Comparison of ENCODE assay signal across 8 mouse cellular contexts in the genomic region with DNA sequence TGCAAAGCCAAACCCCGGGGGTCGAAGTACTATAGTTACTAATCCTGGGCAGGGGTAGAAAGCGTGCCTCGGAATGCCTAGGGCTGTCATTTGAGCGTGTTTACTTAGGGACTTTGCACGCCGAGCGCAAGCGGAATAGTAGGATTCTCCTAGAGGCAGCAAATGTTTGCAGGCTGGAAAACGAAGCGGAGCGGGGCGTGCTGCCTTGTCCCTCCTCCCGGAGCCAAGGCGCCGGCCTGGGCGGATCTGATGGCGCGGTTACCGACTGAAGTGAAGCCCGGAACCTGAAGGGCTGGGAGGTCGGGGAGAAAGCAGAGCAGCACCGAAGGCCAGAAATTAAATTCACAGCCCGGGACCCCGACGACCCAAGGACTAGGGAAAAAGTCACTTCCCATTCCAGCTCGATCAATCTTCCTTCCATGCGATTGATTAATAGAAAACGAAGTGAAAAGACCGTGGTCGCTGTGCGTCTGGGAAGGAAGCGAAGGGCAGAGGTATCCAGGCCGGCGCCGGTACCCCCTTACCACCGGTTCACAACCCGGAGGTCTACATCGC. TPM values are rescaled to one million over a fixed set of nuclear protein-coding genes. Genes with fewer than 3 reads are reported as not detected.
DNase-seq lines count a peak whose midpoint lies in the region; ATAC-seq lines count a peak whose summit lies in the region.

No protein-coding gene starts in this region.

- H3K9me3 ChIP-seq in forebrain, embryonic 12.5 days = no peaks in the 10 kb centered on the region
- no peaks in the 10 kb centered on the region for H3K9me3 ChIP-seq in intestine, embryonic 15.5 days
- no peaks in the 10 kb centered on the region for H3K9me3 ChIP-seq in midbrain, embryonic 13.5 days

- H3K9ac ChIP-seq in forebrain, embryonic 12.5 days = no peak overlapping the region
- no peak overlapping the region for H3K9ac ChIP-seq in intestine, embryonic 15.5 days
- H3K9ac ChIP-seq in midbrain, embryonic 13.5 days (replicated peaks) = peak overlapping the region; percentile 71

- no peak overlapping the region for H3K27ac ChIP-seq in forebrain, embryonic 12.5 days
- no peak overlapping the region for H3K27ac ChIP-seq in intestine, embryonic 15.5 days
- peak overlapping the region; percentile 88 for H3K27ac ChIP-seq in midbrain, embryonic 13.5 days

- H3K4me2 ChIP-seq in forebrain, embryonic 12.5 days = peak overlapping the region; percentile 32; the same call in 1 of the 2 replicates
- peak overlapping the region; percentile 47 for H3K4me2 ChIP-seq in intestine, embryonic 15.5 days (replicated peaks)
- peak overlapping the region; percentile 68 for H3K4me2 ChIP-seq in midbrain, embryonic 13.5 days (replicated peaks)

- H3K4me3 ChIP-seq in forebrain, embryonic 12.5 days (replicated peaks) = peak overlapping the region; percentile 16
- H3K4me3 ChIP-seq in intestine, embryonic 15.5 days (replicated peaks) = peak overlapping the region; percentile 12
- peak overlapping the region; percentile 48 for H3K4me3 ChIP-seq in midbrain, embryonic 13.5 days (replicated peaks)

- peak; percentile 41 for DNase-seq in adrenal gland, adult 2 months
- no peak for DNase-seq in adrenal gland, adult 18-20 months (ENCODE audit: low spot score in 2 of 2)
- peak; percentile 48 to 56 for DNase-seq in B cell, adult 2 months
- DNase-seq in right cerebral cortex, adult 2 months (ENCODE audit: low spot score in 2 of 2) = no peak

- peaks cover 51% of the 10 kb centered on the region for H3K4me1 ChIP-seq in forebrain, embryonic 12.5 days
- H3K4me1 ChIP-seq in intestine, embryonic 15.5 days (replicated peaks) = peaks cover 33% of the 10 kb centered on the region
- H3K4me1 ChIP-seq in midbrain, embryonic 13.5 days (replicated peaks) = peaks cover 33% of the 10 kb centered on the region

- ATAC-seq in forebrain, embryonic 12.5 days (ENCODE audit: low FRiP score) = no peak
- ATAC-seq in intestine, embryonic 15.5 days = no peak
- ATAC-seq in midbrain, embryonic 13.5 days = no peak
- ATAC-seq in cerebellum, adult (ENCODE audit: insufficient number of reproducible peaks, low FRiP score, low TSS enrichment) = no peak

- no peaks in the 10 kb centered on the region for H3K36me3 ChIP-seq in forebrain, embryonic 12.5 days (replicated peaks)
- H3K36me3 ChIP-seq in intestine, embryonic 15.5 days = no peaks in the 10 kb centered on the region
- no peaks in the 10 kb centered on the region for H3K36me3 ChIP-seq in midbrain, embryonic 13.5 days

- H3K27me3 ChIP-seq in forebrain, embryonic 12.5 days = peaks cover 97% of the 10 kb centered on the region
- peaks cover 83% of the 10 kb centered on the region for H3K27me3 ChIP-seq in intestine, embryonic 15.5 days (replicated peaks)
- peaks cover 95% of the 10 kb centered on the region for H3K27me3 ChIP-seq in midbrain, embryonic 13.5 days

- WGBS in forebrain, embryonic 12.5 days = 1% methylated on average over 39 of the region's 39 CpGs
- WGBS in intestine, embryonic 15.5 days = under 1% methylated on average over 39 of the region's 39 CpGs
- WGBS in midbrain, embryonic 13.5 days = under 1% methylated on average over 39 of the region's 39 CpGs

RNA-seq across cellular contexts. Expression of a gene that starts 1.4 kb away (rescaled TPM):
- total RNA-seq in adrenal gland, adult 2 months (2021) = 1 to 10 TPM in 1 of 2 experiments, under 1 TPM in 1; 0.59 to 1.0 TPM
- 0.11 and 0.22 TPM in 2 replicates for polyA plus RNA-seq in adrenal gland, adult 2 months (2012; rRNA removed)
- total RNA-seq in adrenal gland, adult 18-20 months (2021) = 1 to 10 TPM; 1.1 to 1.4 TPM
- 0.45 TPM in 1 of 2 replicates, not detected in the other for polyA plus RNA-seq in forebrain, embryonic 12.5 days (2016; fragmentation: Nextera tagmentation; extraction: Ambion mirVana)
- polyA plus RNA-seq in intestine, embryonic 15.5 days (2015; fragmentation: Nextera tagmentation; extraction: Ambion mirVana) = not detected in 2 replicates
- polyA plus RNA-seq in midbrain, embryonic 13.5 days (2015; fragmentation: Nextera tagmentation; extraction: Ambion mirVana) = 1.7 and 3.9 TPM in 2 replicates

RNA-seq across cellular contexts. Expression of a gene that starts 6.9 kb away (rescaled TPM):
- not detected for total RNA-seq in adrenal gland, adult 2 months (2021)
- not detected in 2 replicates for polyA plus RNA-seq in adrenal gland, adult 2 months (2012; rRNA removed)
- not detected for total RNA-seq in adrenal gland, adult 18-20 months (2021)
- polyA plus RNA-seq in forebrain, embryonic 12.5 days (2016; fragmentation: Nextera tagmentation; extraction: Ambion mirVana) = 0.50 TPM in 1 of 2 replicates, not detected in the other
- polyA plus RNA-seq in intestine, embryonic 15.5 days (2015; fragmentation: Nextera tagmentation; extraction: Ambion mirVana) = not detected in 2 replicates
- polyA plus RNA-seq in midbrain, embryonic 13.5 days (2015; fragmentation: Nextera tagmentation; extraction: Ambion mirVana) = 3.5 and 5.3 TPM in 2 replicates

RNA-seq across cellular contexts. Expression of a gene that starts 7.4 kb away (rescaled TPM):
- total RNA-seq in adrenal gland, adult 2 months (2021) = 10 to 100 TPM; 12.7 to 26.1 TPM
- polyA plus RNA-seq in adrenal gland, adult 2 months (2012; rRNA removed) = 15.9 and 18.6 TPM in 2 replicates
- total RNA-seq in adrenal gland, adult 18-20 months (2021) = 10 to 100 TPM; 11.7 to 14.2 TPM
- polyA plus RNA-seq in forebrain, embryonic 12.5 days (2016; fragmentation: Nextera tagmentation; extraction: Ambion mirVana) = 3.2 and 10.9 TPM in 2 replicates
- 2.3 and 2.6 TPM in 2 replicates for polyA plus RNA-seq in intestine, embryonic 15.5 days (2015; fragmentation: Nextera tagmentation; extraction: Ambion mirVana)
- 94.8 and 119 TPM in 2 replicates for polyA plus RNA-seq in midbrain, embryonic 13.5 days (2015; fragmentation: Nextera tagmentation; extraction: Ambion mirVana)

Comparison
In these comparisons a context has a peak if more than half of its experiments do, and no peak if none do; other contexts are left out.
1. DNase-seq: peak in adrenal gland, adult 2 months (single experiment) and B cell, adult 2 months (2 of 2); none in adrenal gland, adult 18-20 months (0 of 2) and right cerebral cortex, adult 2 months (0 of 2).
2. Peak in every context shown above with its lines, with median percentiles within 50 percentile points of each other: H3K4me2 ChIP-seq and H3K4me3 ChIP-seq.